Mouse (Mus musculus) testis, adult 2 months (tissue): ENCODE results near the gene Gm19668. TPM values are rescaled to one million over a fixed set of nuclear protein-coding genes. Genes with fewer than 3 reads are reported as not detected.
"Not testable (repeated sequence)": the region's sequence is repeated elsewhere in the genome, so short reads cannot be mapped to it uniquely, and the experiment has no call there.

Experiments
- H3K27ac ChIP-seq: fragments of 200-500 bp; 2 replicates; pipeline ENCODE4 v1.5.1; 2012; ENCODE audit warnings: low read depth, low read length; ENCODE audit not compliant: control insufficient read depth, insufficient read depth
- H3K27me3 ChIP-seq: fragments of 200-500 bp; 2 replicates; pipeline ENCODE4 v1.6.1; 2012; ENCODE audit warnings: mild to moderate bottlenecking, low read length, moderate library complexity; ENCODE audit not compliant: control insufficient read depth, insufficient read depth
- H3K36me3 ChIP-seq: fragments of 200-500 bp; 2 replicates; pipeline ENCODE4 v1.6.1; 2012; ENCODE audit warnings: mild to moderate bottlenecking, low read length; ENCODE audit not compliant: control insufficient read depth, insufficient read depth
- H3K4me1 ChIP-seq: fragments of 200-500 bp; 2 replicates; pipeline ENCODE4 v1.6.1; 2012; ENCODE audit warnings: low read length; ENCODE audit not compliant: control insufficient read depth, insufficient read depth
- H3K4me3 ChIP-seq: fragments of 200-500 bp; 2 replicates; pipeline ENCODE4 v1.5.1; 2012; ENCODE audit warnings: low read depth, mild to moderate bottlenecking, low read length, moderate library complexity, mixed read lengths; ENCODE audit not compliant: control insufficient read depth
- CTCF ChIP-seq: fragments of 200-500 bp; IDR thresholded peaks from 2 replicates; pipeline ENCODE4 v1.5.1; 2012; ENCODE audit warnings: low read depth, mild to moderate bottlenecking, inconsistent platforms, low read length, moderate library complexity; ENCODE audit not compliant: control insufficient read depth, insufficient read depth, insufficient replicate concordance
- POLR2A ChIP-seq: fragments of 200-500 bp; IDR thresholded peaks from 2 replicates; pipeline ENCODE4 v1.6.1; 2012; ENCODE audit warnings: low read depth, mild to moderate bottlenecking, inconsistent platforms, low read length, moderate library complexity; ENCODE audit not compliant: control insufficient read depth
- polyA plus RNA-seq: library from polyadenylated mRNA; depleted of rRNA; stranded (reverse); fragments of >200 nt; gene quantifications from 2 replicates; pipeline ENCODE4 v1.2.3, GENCODE M21; 2012

The Gm19668 gene
- polyA plus RNA-seq, 1 experiment = not detected

DNA sequence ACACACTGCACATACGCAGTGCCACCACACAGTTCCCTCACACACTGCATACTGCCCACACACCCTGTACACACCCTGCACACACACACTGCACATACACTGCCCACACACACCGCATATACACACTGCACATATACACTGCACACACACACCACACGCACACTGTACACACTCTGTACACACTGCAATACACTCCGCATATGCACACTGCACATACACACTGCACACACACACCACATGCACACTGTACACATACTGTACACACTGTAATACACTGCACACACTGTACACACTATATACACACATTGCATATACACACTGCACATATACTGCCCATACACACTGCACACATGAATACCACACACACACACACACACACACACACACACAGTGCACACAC is 19.6 kb upstream of the Gm19668 start:
- no peak overlapping the region for H3K4me3 ChIP-seq

DNA sequence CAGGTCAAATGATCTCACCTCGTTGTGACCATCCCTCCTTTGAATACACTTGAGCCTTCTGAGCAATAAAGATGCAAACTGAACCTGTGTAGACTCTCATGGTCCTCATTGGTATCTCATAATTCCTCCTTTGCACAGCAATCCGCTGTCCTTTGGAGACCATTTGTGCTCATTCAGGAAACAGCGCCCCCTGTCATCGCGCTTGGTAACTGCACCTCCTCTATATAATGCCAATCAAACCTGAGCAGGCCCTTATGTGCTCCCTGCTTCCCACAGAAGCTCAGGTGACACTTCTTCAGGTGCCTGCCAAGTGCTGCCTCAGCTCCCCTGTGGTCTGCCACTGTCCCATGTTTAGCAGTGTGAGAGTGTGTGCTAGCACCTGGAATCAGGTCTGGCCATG is 16.6 kb upstream of the Gm19668 start:
- H3K27me3 ChIP-seq = no peaks in the 10 kb centered on the region
- no peak overlapping the region for H3K4me3 ChIP-seq
- no peak overlapping the region for H3K27ac ChIP-seq
- H3K4me1 ChIP-seq = no peaks in the 10 kb centered on the region
- H3K36me3 ChIP-seq = no peaks in the 10 kb centered on the region
- TF ChIP-seq CTCF (peak; percentile 78; the same call in 1 of the 2 replicates), POLR2A (no peak)

More for the DNA sequence above, 19.6 kb upstream of the Gm19668 start:
- H3K4me1 ChIP-seq = no peaks in the 10 kb centered on the region
- no peaks in the 10 kb centered on the region for H3K36me3 ChIP-seq
- H3K27ac ChIP-seq = no peak overlapping the region
- H3K27me3 ChIP-seq = no peaks in the 10 kb centered on the region
- no peak for TF ChIP-seq POLR2A
- no peak for TF ChIP-seq CTCF

DNA sequence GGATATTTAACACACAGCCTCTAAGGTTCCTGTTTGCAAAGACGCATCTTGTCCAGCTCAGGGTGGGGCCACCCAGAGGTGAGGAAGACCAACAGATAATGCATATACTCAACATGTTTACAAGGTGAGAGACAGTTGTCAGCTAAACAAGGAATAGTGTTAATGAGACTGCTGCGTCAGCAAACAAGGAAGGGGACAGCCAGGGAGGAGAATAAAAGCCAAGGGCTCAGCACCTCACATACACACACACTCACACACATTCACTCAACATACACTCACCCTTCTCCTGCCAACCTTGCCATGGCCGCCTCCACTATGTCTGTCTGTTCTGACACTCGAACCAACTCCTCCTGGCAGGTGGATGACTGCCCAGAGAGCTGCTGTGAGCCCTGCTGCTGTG is 15.4 kb upstream of the Gm19668 start, which contains the start of gene Gm2696:
TSS of gene Gm2696 (plus strand) at position 301 of the 400 bp plus-strand sequence.
- Histone ChIP-seq H3K4me1 (no peaks in the 10 kb centered on the region), H3K27me3 (no peaks in the 10 kb centered on the region), H3K4me3 (no peak within 1 kb of the TSS), H3K36me3 (no peaks in the 10 kb centered on the region), H3K27ac (no peak within 1 kb of the TSS)
- TF ChIP-seq CTCF (no peak), POLR2A (no peak)

DNA sequence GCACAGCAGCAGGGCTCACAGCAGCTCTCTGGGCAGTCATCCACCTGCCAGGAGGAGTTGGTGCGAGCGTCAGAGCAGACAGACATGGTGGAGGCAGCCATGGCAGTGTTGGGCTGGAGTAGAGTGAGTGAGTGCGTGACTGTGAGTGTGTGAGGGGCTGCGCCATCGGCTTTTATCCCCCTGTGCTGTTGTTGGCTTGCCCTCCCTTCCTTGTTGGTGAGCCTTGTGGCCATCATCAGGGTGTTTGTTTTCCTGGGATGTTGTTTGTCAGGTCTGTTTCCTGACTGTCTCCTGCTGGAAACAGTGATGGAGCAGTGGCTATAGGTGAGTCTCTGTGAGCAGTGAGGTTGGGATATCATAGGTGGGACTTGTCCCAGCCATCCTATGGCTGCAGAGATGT is 12.8 kb upstream of the Gm19668 start, which contains the start of gene Gm9507:
TSS of gene Gm9507 (minus strand) at position 101 of the 400 bp plus-strand sequence.
- Histone ChIP-seq H3K36me3 (no peaks in the 10 kb centered on the region), H3K4me1 (no peaks in the 10 kb centered on the region), H3K27me3 (no peaks in the 10 kb centered on the region), H3K27ac (no peak within 1 kb of the TSS), H3K4me3 (no peak within 1 kb of the TSS)
- TF ChIP-seq CTCF (no peak), POLR2A (no peak)

DNA sequence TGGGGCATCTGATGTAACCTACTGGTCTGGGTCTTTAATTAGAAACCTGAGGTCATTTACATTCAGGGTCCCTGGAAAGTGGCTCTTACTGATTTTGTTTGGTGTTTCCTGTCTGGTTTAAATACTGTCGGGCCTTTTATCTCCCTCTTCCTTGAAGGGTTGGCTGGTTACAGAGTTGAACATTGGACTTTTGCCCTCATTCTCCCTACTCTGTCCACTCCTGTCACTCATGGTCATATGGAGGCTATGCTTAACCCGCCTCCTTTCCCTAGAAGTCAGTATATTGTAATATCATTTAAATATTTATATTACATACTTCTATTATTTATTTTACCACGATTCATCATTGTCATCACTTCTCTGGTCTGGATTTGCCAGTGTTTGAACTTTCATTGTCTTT is 5.2 kb upstream of the Gm19668 start:
- no peak for TF ChIP-seq POLR2A
- no peak for TF ChIP-seq CTCF
- Histone ChIP-seq H3K4me3 (no peak overlapping the region), H3K36me3 (no peaks in the 10 kb centered on the region), H3K27me3 (no peaks in the 10 kb centered on the region), H3K27ac (no peak overlapping the region), H3K4me1 (no peaks in the 10 kb centered on the region)

DNA sequence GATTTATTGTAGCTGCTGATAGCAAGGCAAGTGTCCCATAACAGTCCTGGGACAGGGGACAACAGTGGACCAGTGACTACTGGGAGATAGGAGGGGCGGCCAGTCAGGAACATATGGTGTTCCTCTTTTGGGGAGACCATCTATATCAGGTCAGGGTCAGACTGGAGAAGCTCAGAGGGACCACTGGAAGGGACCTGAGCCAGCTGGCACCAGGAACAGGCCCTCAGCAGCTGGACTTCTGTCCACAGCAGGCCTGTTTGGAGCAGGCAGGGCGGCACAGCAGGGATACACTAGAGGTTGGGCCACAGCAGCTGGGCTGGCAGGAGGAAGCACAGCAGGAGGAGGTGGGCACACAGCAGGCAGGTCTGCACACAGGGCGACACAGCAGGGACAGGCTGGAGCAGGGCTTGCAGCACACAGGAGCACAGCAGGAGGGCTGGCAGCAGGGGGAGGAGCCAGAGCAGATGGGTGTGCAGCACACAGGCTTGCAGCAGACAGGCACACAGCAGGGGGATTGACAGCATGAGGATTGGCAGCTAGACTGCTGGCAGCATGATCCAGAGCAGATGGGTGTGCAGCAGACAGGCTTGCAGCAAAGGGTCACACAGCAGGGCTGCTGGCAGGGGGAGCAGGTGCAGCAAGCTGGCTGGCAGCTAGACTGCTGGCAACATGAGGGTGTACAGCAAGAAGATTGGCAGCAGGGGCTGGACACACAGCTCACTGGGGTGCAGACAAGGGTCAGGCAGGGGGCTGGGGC is 591 bp downstream of the Gm19668 start:
- not testable (repeated sequence) for H3K36me3 ChIP-seq, H3K27me3 ChIP-seq, H3K27ac ChIP-seq, H3K4me1 ChIP-seq, H3K4me3 ChIP-seq

DNA sequence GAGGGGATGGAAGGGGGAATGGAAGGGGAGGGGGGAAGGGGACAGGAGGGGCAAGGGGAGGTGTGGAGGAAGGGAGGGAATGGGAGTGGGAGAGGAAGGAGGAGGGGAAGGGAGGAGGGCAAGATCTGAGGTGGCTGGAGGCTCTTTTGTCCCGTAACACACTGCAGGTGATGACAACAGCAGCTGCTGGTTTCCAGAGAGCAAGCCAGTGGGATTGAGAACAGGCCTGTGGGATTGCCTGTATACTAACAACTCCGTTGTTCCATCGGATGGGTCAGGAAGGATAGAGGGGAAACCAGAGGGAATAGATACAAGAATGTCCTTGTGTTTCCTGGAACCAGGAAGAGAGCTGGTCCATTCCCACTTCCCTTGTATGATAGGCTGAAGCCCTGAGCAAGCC is 1.3 kb downstream of the Gm19668 start:
- Histone ChIP-seq H3K27me3 (no peaks in the 10 kb centered on the region), H3K27ac (no peak overlapping the region), H3K4me1 (no peaks in the 10 kb centered on the region), H3K36me3 (no peaks in the 10 kb centered on the region), H3K4me3 (no peak overlapping the region)
- no peak for TF ChIP-seq CTCF
- TF ChIP-seq POLR2A = no peak

DNA sequence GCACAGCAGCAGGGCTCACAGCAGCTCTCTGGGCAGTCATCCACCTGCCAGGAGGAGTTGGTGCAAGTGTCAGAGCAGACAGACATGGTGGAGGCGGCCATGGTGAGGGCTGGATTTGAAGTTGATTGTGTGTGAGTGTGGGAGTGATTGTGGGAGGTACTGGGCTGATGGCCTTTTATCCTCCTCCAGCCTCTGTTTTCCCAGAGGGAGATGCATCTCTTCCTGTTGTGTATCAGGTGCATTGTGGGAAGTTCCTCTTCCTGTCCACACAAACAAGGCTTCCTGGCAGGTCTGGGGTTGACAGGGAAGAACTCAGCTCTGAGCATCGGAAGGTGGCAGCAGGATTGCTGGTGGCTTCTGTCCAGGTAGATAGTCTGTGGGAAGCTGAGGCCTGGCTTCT is 4.0 kb downstream of the Gm19668 start, which contains the start of gene Gm9639:
TSS of gene Gm9639 (minus strand) at position 101 of the 400 bp plus-strand sequence.
- no peak within 1 kb of the TSS for H3K4me3 ChIP-seq
- H3K36me3 ChIP-seq = no peaks in the 10 kb centered on the region
- H3K27ac ChIP-seq = no peak within 1 kb of the TSS
- TF ChIP-seq POLR2A (no peak), CTCF (no peak)
- H3K27me3 ChIP-seq = no peaks in the 10 kb centered on the region
- H3K4me1 ChIP-seq = no peaks in the 10 kb centered on the region
